Mouse (Mus musculus) adipocyte (in vitro differentiated cells): ENCODE data around the gene Nsd1.

ENCODE experiments used
- DNase-seq: peaks from one replicate; pipeline ENCODE4 v3.0.0-alpha.2; 2016; ENCODE audit warnings: low spot score

The Nsd1 gene

DNA sequence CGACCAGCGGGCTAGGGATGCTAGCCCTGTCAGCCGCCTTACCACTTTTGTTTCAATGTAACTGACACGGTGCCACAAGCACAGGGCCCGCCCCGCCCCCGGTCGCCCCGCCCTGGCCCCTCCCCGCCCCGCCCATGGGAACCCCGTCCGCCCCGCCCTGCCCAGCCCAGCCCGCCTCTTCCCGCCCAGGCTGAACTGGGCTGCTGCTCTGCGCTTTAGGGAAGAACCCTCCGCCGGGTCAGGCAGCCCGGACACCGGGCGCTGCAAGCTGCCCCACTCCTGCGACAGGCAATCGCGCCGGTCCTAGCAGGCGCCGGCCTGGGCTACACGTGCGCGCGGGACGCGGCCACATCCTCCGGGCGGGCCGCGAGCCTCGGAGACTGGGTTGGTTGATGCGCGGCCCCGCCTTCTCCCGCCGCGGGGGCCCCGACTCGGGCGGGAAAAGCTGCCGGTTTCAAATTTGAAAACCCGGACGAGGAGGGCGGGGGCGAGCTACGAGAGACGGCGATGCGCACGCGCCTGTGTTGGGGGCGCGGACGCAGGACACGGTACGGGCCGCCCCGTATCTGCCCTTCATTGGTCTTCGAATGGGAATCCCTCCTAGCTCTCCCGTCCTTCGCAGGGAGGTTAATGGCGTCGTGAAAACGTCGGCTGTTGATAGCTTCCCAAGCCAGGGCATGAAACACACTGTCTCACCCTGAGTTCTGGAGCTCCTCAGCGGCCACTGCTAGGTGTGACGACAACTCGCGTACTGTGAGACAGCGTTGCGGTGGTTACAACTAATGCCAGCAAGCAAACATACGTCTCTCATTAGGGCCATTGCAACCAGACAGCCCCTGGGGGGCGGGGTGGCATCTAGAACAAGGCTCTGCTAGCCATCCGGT, 120.3 kb downstream of the Nsd1 start, which contains the start of gene Mxd3:
Gene Mxd3, minus strand, starts transcription at position 141 of the 884 bp plus-strand sequence.
- DNase-seq: peak; percentile 70

DNA sequence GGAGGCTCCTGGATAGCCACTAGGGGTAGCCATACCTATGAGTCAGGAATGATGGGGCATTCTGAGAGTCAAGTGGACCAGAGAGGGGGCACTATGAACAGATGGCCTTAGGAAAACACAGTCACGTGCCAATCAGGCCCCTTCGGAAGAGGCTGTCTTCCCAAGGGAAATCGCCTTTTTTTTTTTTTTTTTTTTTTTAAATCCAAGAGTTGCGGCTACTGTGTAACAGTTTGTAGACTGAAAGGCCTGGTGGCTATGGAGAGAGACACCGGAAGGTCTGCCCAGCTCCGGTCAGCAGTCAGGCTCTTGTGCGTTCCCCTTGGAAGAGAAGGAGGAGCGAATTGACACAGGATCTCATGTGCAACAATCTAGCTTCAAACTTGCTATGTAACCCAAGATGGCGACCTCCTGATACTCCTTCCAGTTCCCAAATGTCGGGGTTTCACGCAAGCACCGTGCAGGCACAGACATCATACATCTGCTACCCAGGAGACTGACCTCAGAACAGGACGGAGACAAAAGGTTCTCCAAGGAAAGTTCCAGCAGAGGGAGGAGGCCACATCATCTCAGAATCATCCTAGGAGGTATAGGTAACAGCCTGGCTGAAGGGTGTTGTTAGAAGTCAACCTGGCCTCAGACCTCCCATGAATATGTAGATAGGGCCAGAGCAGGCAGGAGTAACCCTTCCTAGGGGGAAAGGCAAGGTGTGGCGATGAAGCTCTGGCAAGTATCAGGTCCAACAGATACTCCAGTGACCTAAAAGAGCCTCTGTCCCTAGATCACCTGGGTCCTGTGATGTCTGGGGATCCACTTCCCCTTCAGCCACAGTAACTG, 121.2 kb downstream of the Nsd1 start:
- no peak for DNase-seq

DNA sequence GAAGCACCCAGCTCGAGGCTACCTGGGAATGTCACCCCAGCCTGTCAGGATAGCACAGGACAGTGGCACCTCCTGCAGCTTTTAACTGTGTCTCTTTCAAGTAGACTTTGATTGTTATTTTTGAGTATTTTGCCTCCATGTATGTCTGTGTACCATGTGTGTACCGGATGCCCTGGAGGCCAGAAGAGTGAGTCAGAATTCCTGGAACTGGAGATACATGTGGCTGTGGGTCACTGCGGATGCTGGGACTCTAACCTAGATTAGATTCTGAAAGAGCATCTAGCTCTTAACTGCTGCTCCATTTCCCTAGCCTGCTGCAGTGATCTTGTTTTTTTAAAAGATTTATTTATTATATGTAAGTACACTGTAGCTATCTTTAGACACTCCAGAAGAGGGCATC, 122.7 kb downstream of the Nsd1 start:
- DNase-seq: no peak

DNA sequence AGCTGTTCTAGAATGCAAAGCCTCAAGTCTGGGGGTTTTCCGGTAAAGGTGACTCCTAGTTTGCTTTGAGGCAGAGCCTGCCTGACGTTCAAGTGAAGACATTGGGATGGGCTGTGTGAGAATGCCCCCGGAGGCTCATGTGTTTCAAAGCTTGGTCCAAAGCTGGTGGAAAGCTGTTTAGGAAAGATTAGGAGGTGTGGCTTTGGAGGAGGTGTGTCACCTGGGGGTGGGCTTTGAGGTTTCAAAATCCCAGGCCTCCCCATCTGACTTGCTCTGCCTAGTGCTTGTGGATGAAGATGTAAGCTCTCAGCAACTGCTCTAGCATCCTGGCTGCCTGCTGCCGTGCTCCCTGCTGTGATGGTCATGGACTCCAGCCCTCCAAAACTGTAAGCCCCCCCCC, 126.1 kb downstream of the Nsd1 start:
- DNase-seq: no peak

DNA sequence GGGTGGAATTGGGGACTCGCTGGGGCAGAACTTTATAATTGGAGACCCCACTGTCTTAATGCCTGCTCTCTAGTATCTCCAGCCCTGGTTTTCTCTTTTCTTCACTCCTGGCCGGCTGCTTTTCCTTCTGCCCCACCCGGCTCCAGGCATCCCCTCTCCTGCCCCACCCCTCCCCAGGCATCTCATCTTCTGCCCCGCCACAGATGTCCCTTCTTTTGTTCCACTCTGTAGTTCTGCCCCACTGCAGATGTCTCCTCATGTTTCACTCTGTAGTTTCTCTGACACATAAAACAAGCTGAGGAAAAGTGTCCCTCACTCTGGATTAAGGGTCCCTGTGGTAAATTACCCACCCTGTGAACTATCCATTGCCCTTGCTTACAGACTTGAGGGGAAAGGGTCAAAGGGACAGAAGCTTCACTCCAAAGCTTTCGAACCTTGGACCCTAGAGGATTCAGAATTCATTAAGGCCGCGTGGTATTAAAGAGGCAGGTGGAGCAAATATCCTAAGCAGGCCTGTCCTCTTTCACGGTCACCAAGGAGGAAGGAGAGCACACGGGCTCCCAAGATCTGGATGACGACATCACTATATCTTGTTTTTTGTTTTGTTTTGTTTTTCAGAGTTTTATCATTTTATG, 127.9 kb downstream of the Nsd1 start:
- no peak for DNase-seq

DNA sequence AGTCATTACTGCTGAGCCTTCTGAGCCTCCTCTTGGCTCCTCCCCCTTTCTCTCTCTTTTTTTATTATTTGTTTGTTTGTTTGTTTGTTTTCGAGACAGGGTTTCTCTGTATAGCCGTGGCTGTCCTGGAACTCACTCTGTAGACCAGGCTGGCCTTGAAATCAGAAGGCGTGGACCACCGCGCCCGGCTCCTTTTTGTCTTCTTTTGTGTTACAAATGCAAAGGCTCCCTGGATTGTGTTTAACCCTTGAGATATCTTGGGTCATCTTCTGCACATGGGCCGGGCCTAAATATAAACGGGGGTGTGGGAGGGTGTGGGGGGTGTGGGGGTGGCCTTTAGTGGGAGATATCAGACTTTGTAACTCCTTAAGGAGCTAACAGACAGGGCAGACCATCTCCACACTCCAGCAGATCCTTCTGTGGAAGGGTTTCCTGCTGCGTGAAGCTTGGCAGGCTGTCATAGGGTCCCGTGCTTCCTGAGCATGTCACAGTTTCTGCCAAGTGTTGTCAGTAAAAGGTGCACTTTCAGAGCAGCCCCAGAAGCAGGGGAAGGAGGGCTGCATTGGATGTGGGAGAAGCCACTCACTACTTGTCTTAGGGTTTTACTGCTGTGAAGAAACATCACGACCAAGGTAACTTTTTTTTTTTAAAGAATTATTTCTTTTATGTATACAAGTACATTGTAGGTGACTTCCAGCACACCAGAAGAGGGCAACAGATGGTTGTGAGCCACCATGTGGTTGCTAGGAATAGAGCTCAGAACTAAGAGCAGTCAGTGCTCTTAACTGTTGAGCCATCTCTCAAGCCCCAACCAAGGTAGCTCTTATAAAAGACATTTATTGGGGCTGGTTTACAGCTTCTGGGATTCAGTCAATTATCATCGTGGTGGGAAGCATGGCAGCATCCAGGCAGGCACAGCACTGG, 128.8 kb downstream of the Nsd1 start:
- DNase-seq: no peak

DNA sequence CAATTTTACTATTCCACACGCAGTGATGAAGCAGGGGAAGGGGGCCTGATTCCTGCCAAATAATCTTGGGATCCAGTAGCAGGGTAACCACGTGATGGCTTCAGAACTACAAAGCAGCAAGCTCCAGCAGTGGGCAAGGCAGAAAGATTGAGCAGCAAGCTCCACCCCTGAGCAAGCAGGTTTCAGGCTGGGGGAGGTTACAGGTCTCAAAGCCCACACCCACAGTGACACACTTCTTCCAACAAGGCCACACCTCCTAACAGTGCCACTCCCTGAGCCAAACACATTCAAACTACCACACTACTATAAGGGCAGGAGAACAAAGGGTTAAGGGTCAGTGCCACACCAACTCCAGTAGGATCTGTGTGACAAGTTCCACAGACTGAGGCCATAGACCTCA, 129.7 kb downstream of the Nsd1 start:
- DNase-seq: peak; percentile 35

DNA sequence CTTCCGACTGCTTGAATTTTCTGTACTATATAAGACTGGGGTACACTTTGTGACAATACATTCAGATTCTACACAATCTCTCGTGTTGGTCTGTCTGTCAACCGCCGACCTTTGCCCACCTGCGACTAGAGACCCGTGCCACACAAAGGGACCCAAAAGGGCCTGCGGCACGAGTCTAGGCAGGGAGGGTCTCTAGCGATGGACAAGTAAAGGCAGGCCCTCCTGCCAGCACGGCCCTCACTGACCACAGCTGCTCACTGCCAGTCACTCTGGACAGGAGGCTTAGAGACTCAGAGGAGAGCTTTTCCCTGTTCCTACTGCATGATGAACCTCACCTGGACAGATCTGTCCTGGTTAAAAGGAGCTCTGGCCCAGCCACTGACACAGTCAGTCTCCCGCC, 132.9 kb downstream of the Nsd1 start:
- no peak for DNase-seq

DNA sequence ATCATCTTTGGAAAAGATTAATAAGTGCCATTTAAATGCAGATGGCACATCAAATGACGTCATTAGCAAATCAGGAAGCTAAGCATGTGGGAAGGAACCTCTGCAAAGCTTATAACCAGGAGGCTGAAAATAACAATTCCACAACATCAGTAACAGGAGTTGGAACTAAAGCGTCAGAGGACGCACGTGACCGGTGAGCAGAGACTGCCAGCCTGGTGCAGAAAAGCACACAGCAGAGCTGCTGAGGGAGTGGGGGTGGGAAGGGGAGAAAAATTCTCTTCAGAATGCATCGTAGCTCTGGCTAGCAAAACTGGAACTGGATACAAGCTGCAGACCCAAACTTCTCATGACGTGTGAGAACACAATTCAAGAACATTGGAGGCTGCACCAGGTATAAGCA, 134.7 kb downstream of the Nsd1 start:
- no peak for DNase-seq

DNA sequence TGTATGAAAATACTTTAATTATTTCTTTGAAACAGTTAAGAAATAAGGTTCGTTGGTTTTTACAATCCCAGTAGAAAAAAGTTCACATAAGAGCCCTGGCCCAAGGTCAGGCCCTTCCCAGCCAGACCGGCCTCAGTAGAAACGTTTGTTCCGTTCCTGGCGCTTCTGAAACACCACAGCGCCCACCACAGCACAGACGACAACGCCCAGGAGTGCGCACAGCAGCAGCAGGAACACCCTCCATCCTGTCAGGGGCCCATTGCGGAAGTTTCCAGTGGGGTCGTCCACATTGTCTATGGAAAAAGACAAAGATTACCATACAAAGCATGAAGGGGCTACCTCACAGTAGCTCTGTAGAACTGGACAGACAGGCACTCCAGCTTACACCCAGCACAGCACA, 137.2 kb downstream of the Nsd1 start:
- DNase-seq: no peak

DNA sequence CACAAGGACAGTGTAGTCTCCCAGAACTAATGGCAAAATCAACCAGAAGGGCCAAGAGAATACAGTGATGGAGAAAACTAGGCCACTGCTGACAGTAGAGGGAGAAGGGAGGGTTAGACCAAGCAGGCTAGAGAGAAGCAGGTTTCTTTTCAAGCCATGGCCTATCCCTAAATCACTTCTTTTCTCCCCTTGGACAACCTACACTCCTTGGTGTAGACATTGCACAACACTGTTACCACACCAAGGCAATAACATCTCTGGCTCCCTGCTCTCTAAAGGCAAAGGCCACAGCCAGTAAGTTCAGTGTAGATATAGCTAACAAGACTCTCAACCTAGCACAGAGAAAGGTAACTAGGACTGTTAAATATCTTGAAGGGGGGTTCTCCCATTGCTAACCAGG, 151.6 kb downstream of the Nsd1 start:
- peak; percentile 68 for DNase-seq

DNA sequence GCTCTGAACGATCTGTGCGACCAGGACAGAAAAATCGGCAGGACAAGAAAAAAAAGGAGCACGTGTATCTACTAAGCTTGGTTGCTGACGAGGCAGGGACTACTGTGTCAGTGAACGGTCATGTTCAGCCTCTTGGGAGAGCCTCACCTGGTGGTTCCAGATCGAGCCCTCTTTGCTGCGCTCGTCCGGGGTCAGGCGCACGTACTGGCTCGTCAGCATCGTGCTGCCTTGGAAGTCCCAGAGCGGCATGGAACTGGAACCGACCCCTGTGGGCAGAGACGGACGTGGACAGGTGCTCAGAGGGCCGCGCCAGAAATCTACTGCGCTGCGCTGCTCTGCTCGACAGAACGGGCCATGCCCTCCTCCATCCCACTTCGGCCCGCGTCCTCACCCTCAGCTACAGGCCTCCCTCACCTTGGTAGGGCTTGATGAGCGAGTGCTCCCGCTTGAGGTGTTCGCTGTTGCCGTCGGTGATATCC, 152.4 kb downstream of the Nsd1 start:
- DNase-seq: peak; percentile 21

DNA sequence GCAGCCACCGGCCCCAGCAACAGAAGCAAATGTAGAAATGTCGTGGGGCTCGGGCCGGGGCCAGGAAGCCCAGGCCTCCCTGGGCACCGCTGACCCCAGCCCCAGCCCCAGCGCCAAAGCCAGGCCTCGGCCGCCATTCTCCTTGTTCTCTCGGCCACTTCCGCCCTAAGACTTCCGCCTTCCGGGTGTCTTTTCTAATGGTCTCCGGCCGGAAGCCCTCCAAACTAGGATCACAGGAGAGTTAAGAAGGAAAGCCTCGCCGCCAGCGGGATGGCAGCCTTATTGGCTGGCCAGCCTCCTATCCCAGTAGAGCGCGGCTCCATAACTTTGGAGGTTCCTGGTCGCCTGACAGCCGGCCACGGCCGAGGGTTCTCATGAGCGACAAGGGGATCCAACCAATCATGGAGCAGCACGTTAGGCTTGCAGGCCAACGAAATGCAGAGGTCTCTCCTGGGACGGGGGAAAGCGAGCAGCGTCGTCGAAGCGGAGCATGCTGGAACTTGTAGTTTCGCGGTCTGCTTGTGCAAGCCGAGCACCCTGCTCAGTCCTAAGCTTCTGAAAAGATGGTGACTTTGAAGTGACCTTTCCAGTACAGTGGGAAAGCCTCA, 153.0 kb downstream of the Nsd1 start, which contains the start of gene Lman2:
Gene Lman2, minus strand, starts transcription at position 331 of the 608 bp plus-strand sequence.
- peak; percentile 99 for DNase-seq
